Mouse (Mus musculus) C2C12 (cell line): ENCODE results near the gene Hspb8. TPM values are rescaled to one million over a fixed set of nuclear protein-coding genes. Genes with fewer than 3 reads are reported as not detected.
"Not testable (repeated sequence)": the region's sequence is repeated elsewhere in the genome, so short reads cannot be mapped to it uniquely, and the experiment has no call there.

Source experiments
- H3K27me3 ChIP-seq: one replicate; pipeline ENCODE4 v1.6.1; 2011; ENCODE audit not compliant: control insufficient read depth, insufficient read depth, insufficient read length
- H3K36me3 ChIP-seq: one replicate; pipeline ENCODE4 v1.6.1; 2011; ENCODE audit not compliant: control insufficient read depth, insufficient read depth
- H3K4me3 ChIP-seq: one replicate; pipeline ENCODE4 v1.5.1; 2011; ENCODE audit warnings: mild to moderate bottlenecking, control low read depth; ENCODE audit not compliant: poor library complexity, insufficient read depth, severe bottlenecking
- H3K79me2 ChIP-seq: one replicate; pipeline ENCODE4 v1.6.1; 2011; ENCODE audit not compliant: control insufficient read depth, insufficient read depth
- H3K79me3 ChIP-seq: one replicate; pipeline ENCODE4 v1.6.1; 2011; ENCODE audit warnings: low read depth, control low read depth
- H3ac ChIP-seq: one replicate; pipeline ENCODE3; 2011; ENCODE audit warnings: low read depth; ENCODE audit not compliant: control insufficient read depth, insufficient read length
- CEBPB ChIP-seq: IDR thresholded peaks from one replicate; pipeline ENCODE4 v1.6.1; 2011; ENCODE audit warnings: low read depth, mild to moderate bottlenecking, control low read depth, moderate library complexity
- CTCF ChIP-seq: IDR thresholded peaks from one replicate; pipeline ENCODE4 v1.5.1; 2011; ENCODE audit not compliant: control insufficient read depth, insufficient read depth, insufficient read length
- FOSL1 ChIP-seq: IDR thresholded peaks from one replicate; pipeline ENCODE4 v1.8.0; 2011; ENCODE audit warnings: mild to moderate bottlenecking, low read length; ENCODE audit not compliant: poor library complexity, insufficient read depth, severe bottlenecking
- MAX ChIP-seq: IDR thresholded peaks from one replicate; pipeline ENCODE4 v1.6.1; 2011; ENCODE audit warnings: mild to moderate bottlenecking, control low read depth
- MYOD1 ChIP-seq: IDR thresholded peaks from one replicate; pipeline ENCODE4 v1.6.1; 2011; ENCODE audit warnings: low read depth; ENCODE audit not compliant: control insufficient read depth, insufficient read length
- MYOG ChIP-seq: IDR thresholded peaks from one replicate; pipeline ENCODE4 v1.6.1; 2011; ENCODE audit not compliant: control insufficient read depth, insufficient read length; ENCODE audit errors: extremely low read depth
- USF1 ChIP-seq: IDR thresholded peaks from one replicate; pipeline ENCODE4 v1.6.1; 2011; ENCODE audit warnings: low read depth, mild to moderate bottlenecking, control low read depth, moderate library complexity
- polyA plus RNA-seq: library from polyadenylated mRNA; unstranded; fragments of >200 nt; fragmentation: generic; extraction: Trizol; gene quantifications from one replicate; pipeline ENCODE4 v1.2.1, GENCODE M21; 2012; ENCODE audit warnings: missing spikeins

Hspb8 gene
- polyA plus RNA-seq, 1 experiment: 58.6 TPM

DNA sequence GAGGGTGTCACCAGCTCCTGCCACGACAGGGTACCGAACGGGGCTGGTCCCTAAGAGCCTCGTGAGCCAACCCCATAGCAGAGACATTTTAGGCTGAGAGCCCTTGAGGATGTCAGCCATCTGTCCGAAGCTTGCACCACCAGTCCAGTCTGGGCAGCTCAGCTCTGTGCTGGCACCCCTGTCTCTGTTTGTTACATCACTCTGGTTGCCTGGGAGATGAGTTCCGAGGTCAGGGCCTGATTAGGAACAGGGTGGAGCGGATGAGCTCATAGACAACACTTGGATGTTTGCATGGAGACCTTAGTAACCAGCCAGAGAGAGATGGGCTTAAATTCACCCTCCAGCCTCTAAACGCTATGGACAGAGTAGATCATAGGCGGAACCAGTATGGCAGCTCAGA lies 30.1 kb downstream of the Hspb8 start:
- Histone ChIP-seq H3K36me3 (no peaks in the 10 kb centered on the region), H3ac (no peak overlapping the region), H3K79me3 (no peaks in the 10 kb centered on the region), H3K4me3 (no peak overlapping the region), H3K27me3 (no peaks in the 10 kb centered on the region), H3K79me2 (no peaks in the 10 kb centered on the region)
- TF ChIP-seq MAX: no peak
- no peak for TF ChIP-seq CTCF
- no peak for TF ChIP-seq MYOG
- TF ChIP-seq USF1: no peak
- TF ChIP-seq CEBPB: no peak
- TF ChIP-seq MYOD1: no peak
- TF ChIP-seq FOSL1: no peak

DNA sequence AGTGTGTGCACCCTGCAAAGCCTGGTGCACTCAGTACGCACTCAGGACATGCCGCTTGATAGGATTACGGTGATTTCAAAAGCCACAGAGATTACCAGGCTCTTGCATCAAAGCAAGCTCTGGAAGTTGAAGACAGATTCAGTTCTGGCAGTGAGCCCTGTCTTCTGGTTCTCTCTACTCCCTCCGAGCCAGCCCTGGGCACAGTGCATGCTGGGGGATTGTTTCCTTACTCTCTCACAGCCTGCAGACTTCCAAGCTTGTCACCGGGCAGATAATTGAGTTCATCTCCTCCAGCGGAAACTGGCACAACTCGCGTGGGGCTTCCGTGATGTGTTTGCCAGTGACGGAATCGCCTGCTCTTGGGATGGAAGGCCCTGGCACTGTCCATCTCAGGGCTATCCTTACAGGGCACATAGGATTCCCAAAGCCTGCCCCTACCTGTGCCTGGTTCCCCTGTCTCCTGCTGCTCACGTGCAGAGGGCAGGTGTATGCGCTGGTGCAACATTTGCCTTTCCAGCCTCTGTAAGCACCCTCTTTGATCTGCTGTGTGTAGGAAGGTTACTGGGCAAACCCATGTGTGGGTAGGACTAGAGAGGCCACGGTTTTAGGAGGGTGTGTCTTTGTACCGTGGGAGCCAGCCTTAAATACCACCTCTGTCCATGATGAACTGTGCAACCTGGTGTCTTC lies 32.7 kb downstream of the Hspb8 start:
- H3K36me3 ChIP-seq: no peaks in the 10 kb centered on the region
- H3K4me3 ChIP-seq: no peak overlapping the region
- no peaks in the 10 kb centered on the region for H3K27me3 ChIP-seq
- no peak overlapping the region for H3ac ChIP-seq
- no peaks in the 10 kb centered on the region for H3K79me3 ChIP-seq
- TF ChIP-seq CTCF (no peak), FOSL1 (no peak), MYOD1 (no peak), CEBPB (no peak), MAX (no peak), USF1 (no peak), MYOG (no peak)
- H3K79me2 ChIP-seq: no peaks in the 10 kb centered on the region

DNA sequence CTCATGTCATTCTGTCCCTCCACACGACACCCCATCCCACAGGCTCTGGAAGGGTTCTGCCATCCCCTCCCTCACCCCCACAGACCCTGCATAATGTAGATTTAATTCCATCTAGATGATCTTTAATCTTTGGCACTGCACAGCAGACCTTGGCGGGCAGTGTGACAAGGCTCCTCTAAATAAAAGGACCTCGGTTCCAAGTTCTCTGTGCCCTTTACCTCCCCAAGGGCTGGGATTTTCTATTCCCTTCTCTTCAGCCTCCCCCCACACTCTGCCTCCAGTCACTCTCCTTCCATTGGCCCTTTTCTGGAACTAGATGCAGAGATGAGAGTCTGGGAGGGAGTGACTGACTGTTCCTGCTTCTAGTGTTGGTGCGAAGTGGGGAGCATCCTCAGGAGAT lies 33.3 kb downstream of the Hspb8 start:
- Histone ChIP-seq H3K36me3 (no peaks in the 10 kb centered on the region), H3ac (no peak overlapping the region), H3K4me3 (no peak overlapping the region), H3K79me2 (no peaks in the 10 kb centered on the region), H3K79me3 (no peaks in the 10 kb centered on the region), H3K27me3 (no peaks in the 10 kb centered on the region)
- no peak for TF ChIP-seq MYOD1
- TF ChIP-seq USF1: no peak
- no peak for TF ChIP-seq FOSL1
- no peak for TF ChIP-seq MYOG

DNA sequence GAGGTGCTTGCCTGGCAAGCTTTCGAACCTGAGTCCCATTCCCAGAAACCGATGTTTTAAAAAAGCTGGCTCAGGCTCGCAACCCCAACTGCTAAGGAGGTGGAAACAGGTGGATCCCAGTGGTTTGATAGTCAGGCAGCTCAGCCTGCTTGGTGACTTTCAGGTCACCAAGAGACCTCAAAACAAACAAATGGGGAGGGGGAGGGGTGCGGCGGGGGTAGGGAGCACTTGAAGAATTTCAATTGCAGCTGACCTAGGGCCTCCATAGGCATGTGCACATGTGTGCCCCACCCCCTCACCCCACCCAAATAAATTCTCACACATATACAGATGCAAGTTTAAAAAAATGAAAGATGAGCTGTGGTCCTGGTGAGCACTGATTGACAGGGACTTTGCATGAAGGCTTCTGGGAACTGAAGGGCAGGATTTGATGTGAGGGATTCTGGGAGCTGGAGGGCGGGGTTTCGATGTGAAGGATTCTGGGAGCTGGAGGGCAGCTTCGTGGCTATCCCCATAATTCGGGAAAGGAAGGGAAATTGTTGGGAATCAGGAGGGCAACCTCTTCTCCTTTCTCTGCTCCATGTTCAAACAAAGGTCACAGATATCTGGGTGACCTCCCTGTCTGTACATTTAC lies 35.2 kb downstream of the Hspb8 start:
- no peak for TF ChIP-seq MYOD1
- no peak for TF ChIP-seq CTCF
- no peak for TF ChIP-seq USF1
- no peaks in the 10 kb centered on the region for H3K36me3 ChIP-seq
- H3K27me3 ChIP-seq: no peaks in the 10 kb centered on the region
- H3K79me3 ChIP-seq: no peaks in the 10 kb centered on the region
- H3ac ChIP-seq: no peak overlapping the region
- no peaks in the 10 kb centered on the region for H3K79me2 ChIP-seq
- H3K4me3 ChIP-seq: no peak overlapping the region

DNA sequence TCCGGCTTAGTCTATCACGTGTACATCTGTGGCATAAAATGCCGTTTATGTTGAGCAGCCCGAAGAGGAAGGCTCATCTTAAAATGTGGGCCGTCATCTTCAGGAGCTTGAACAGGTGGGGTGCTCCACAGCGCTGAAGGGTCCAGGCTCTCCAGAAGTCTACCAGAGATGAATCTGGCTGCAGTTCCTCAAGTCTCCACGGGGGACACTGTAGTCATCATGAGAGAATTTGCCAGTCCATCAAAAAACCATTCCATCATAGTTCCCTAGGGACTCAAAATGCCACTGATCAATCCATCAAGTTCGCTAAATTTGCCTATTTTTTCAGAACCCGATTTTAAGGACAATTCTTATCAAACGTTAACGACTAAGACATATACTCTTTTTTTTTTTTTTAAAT lies 36.6 kb downstream of the Hspb8 start:
- Histone ChIP-seq H3K4me3 (no peak overlapping the region), H3K36me3 (no peaks in the 10 kb centered on the region), H3K79me3 (no peaks in the 10 kb centered on the region), H3K79me2 (no peaks in the 10 kb centered on the region), H3ac (no peak overlapping the region), H3K27me3 (no peaks in the 10 kb centered on the region)
- no peak for TF ChIP-seq USF1
- TF ChIP-seq CEBPB: no peak
- no peak for TF ChIP-seq MYOG
- TF ChIP-seq MYOD1: no peak
- TF ChIP-seq CTCF: no peak
- no peak for TF ChIP-seq FOSL1
- TF ChIP-seq MAX: no peak

DNA sequence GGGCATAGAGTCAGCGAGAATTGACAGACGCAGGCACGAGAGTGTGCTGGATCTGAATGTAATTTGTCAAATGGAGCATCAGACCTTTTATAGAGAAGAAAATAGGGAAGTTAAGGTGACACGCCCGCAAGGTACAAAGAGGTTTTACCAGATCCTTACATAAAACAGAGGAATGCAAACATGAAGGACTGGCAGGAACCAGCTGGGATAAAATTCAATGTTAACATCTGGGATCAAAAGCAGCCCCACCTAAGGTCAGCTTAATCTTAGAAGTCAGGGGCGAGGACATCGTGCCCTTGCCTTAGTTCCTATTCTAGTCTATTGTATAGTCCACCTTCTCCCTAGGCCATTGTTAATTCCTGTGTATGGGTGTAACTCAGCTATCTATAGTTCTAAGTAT lies 40.0 kb downstream of the Hspb8 start:
- not testable (repeated sequence) for H3ac ChIP-seq

More for the DNA sequence above, 40.0 kb downstream of the Hspb8 start:
- not testable (repeated sequence) for H3K79me3 ChIP-seq, H3K36me3 ChIP-seq, H3K79me2 ChIP-seq, H3K27me3 ChIP-seq, H3K4me3 ChIP-seq
